Mouse (Mus musculus): ENCODE results near the gene Kcnn4. TPM values are rescaled to one million over a fixed set of nuclear protein-coding genes. Genes with fewer than 3 reads are reported as not detected.

Kcnn4 gene
- polyA plus RNA-seq, 1 experiment from 2014 or later, result 3.8 TPM

DNA sequence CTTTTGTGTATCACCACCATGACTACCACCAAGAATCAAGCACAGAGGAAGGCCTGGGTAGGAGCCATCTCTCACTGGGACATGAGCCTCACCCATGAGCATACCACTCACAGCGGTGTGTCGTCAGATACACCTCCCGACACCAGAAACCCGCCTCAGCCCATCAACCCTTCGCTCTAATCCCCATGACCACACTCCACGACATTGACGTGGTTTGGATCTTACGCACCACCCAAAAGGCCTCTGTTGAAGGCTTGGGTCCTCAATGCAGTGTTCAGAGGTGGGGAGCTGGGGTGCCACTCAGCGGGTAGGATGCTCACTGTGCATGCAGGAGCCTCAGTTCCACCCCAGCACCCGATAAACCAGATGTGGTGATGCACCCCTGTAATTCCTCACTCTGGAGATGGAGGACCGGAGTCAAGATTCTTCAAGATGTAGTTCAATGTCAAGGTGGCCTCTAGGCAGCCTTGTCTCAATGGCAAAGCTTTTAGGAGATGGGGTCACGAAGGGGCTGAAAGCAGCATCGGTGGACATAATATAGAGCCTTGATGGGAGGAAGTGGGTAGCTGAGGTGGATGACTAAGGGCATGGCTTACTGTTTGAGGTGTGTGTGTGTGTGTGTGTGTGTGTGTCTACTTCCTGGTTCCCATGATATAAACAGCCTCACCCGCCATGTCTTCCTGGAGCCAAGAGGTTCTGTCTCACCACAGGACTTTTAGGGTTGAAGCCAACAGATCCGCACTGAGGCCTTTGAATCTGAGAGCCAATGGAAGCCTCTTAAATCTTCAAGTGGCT lies 60.7 kb downstream of the Kcnn4 start:
- H3K27me3 ChIP-seq (ENCODE audit: control insufficient read depth, insufficient read depth, low read length), result peaks cover 6% of the 10 kb centered on the region; the same call in 1 of the 2 replicates
- no peaks in the 10 kb centered on the region for H3K36me3 ChIP-seq (ENCODE audit: control insufficient read depth, insufficient read depth, low read length)
- H3K4me1 ChIP-seq (ENCODE audit: control insufficient read depth, insufficient read depth, low read length), result no peaks in the 10 kb centered on the region
- ATAC-seq (ENCODE audit: insufficient read depth, low FRiP score, low TSS enrichment) (no peak), DNase-seq (ENCODE audit: low spot score) (no peak)
- H3K9ac ChIP-seq (ENCODE audit: low read length), result no peak overlapping the region
- H3K4me2 ChIP-seq (ENCODE audit: low read depth), result no peak overlapping the region
- H3K27ac ChIP-seq (ENCODE audit: low read depth, low read length), result no peak overlapping the region
- H3K9me3 ChIP-seq (ENCODE audit: control insufficient read depth, low read length), result no peaks in the 10 kb centered on the region
- no peak overlapping the region for H3K4me3 ChIP-seq (ENCODE audit: low read depth, low read length)
- 92% methylated on average over 15 of the region's 15 CpGs for WGBS

GRCm38 (mm10) chr7:24431713-24432112 lies 61.6 kb downstream of the Kcnn4 start:
- H3K4me3 ChIP-seq (ENCODE audit: low read depth, low read length), result no peak overlapping the region
- 75% methylated on average over 11 of the region's 11 CpGs for WGBS

DNA sequence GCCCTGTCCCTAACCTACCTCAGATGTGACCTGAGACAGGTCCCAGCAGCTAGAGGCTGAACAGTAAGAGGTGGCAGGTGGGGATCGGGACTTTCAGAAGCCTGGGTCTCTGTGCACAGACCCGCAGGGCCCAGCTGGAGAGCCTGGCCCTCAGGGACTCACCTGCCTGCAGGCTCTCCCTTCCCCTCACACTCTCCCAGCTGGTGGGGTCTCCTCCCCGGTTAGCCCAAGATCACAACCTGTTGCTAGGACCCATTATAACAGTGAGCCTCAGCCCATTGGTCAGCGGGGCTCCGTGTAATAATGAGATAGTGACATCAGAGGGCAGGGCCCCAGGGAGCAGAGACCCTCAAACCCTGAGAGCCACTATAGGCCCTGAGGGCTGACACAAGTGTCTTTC lies 65.2 kb downstream of the Kcnn4 start:
- no peak overlapping the region for H3K9ac ChIP-seq (ENCODE audit: low read length)
- no peaks in the 10 kb centered on the region for H3K36me3 ChIP-seq (ENCODE audit: control insufficient read depth, insufficient read depth, low read length)
- H3K27ac ChIP-seq (ENCODE audit: low read depth, low read length), result no peak overlapping the region
- no peaks in the 10 kb centered on the region for H3K4me1 ChIP-seq (ENCODE audit: control insufficient read depth, insufficient read depth, low read length)
- no peak overlapping the region for H3K4me3 ChIP-seq (ENCODE audit: low read depth, low read length)
- DNase-seq (ENCODE audit: low spot score) (no peak), ATAC-seq (ENCODE audit: insufficient read depth, low FRiP score, low TSS enrichment) (no peak)
- H3K4me2 ChIP-seq (ENCODE audit: low read depth), result no peak overlapping the region
- 71% methylated on average over 5 of the region's 5 CpGs for WGBS
- peaks cover 6% of the 10 kb centered on the region; the same call in 1 of the 2 replicates for H3K27me3 ChIP-seq (ENCODE audit: control insufficient read depth, insufficient read depth, low read length)
- H3K9me3 ChIP-seq (ENCODE audit: control insufficient read depth, low read length), result no peaks in the 10 kb centered on the region

More at GRCm38 (mm10) chr7:24431713-24432112, 61.6 kb downstream of the Kcnn4 start:
- no peaks in the 10 kb centered on the region for H3K9me3 ChIP-seq (ENCODE audit: control insufficient read depth, low read length)
- H3K4me1 ChIP-seq (ENCODE audit: control insufficient read depth, insufficient read depth, low read length), result no peaks in the 10 kb centered on the region
- H3K9ac ChIP-seq (ENCODE audit: low read length), result no peak overlapping the region
- H3K4me2 ChIP-seq (ENCODE audit: low read depth), result no peak overlapping the region
- H3K36me3 ChIP-seq (ENCODE audit: control insufficient read depth, insufficient read depth, low read length), result no peaks in the 10 kb centered on the region
- peaks cover 6% of the 10 kb centered on the region; the same call in 1 of the 2 replicates for H3K27me3 ChIP-seq (ENCODE audit: control insufficient read depth, insufficient read depth, low read length)
- no peak for ATAC-seq (ENCODE audit: insufficient read depth, low FRiP score, low TSS enrichment)
- H3K27ac ChIP-seq (ENCODE audit: low read depth, low read length), result no peak overlapping the region
- DNase-seq (ENCODE audit: low spot score), result no peak

Small RNA genes lying within 50 kb of the gene (microRNA-seq; reads per million reads assigned to microRNA genes)
- gene Gm27592, result not detected

Other genes starting within 250 kb of the Kcnn4 start
- gene Zfp235, start 236.1 kb upstream of the Kcnn4 start, polyA plus RNA-seq (2014; fragmentation: Nextera tagmentation; extraction: Ambion mirVana), result 16.9 and 20.8 TPM in 2 replicates
- 3.8 and 4.3 TPM in 2 replicates for gene Zfp114, start 195.2 kb upstream of the Kcnn4 start, polyA plus RNA-seq (2014; fragmentation: Nextera tagmentation; extraction: Ambion mirVana)
- 11.1 and 12.4 TPM in 2 replicates for gene Zfp111, start 158.8 kb upstream of the Kcnn4 start, polyA plus RNA-seq (2014; fragmentation: Nextera tagmentation; extraction: Ambion mirVana)
- gene Zfp109, start 132.7 kb upstream of the Kcnn4 start, polyA plus RNA-seq (2014; fragmentation: Nextera tagmentation; extraction: Ambion mirVana), result 4.8 and 5.5 TPM in 2 replicates
- 3.4 and 3.7 TPM in 2 replicates for gene Zfp108, start 115.5 kb upstream of the Kcnn4 start, polyA plus RNA-seq (2014; fragmentation: Nextera tagmentation; extraction: Ambion mirVana)
- 8.1 and 9.2 TPM in 2 replicates for gene Zfp93, start 99.8 kb upstream of the Kcnn4 start, polyA plus RNA-seq (2014; fragmentation: Nextera tagmentation; extraction: Ambion mirVana)
- gene Zfp61, start 69.0 kb upstream of the Kcnn4 start, polyA plus RNA-seq (2014; fragmentation: Nextera tagmentation; extraction: Ambion mirVana), result 34.4 and 40.9 TPM in 2 replicates
- gene Zfp94, start 53.6 kb upstream of the Kcnn4 start, polyA plus RNA-seq (2014; fragmentation: Nextera tagmentation; extraction: Ambion mirVana), result 12.2 and 16.5 TPM in 2 replicates
- gene Tescl, start 36.3 kb upstream of the Kcnn4 start, polyA plus RNA-seq (2014; fragmentation: Nextera tagmentation; extraction: Ambion mirVana), result not detected in 2 replicates
- gene Lypd5, start 21.1 kb upstream of the Kcnn4 start, polyA plus RNA-seq (2014; fragmentation: Nextera tagmentation; extraction: Ambion mirVana), result not detected in 2 replicates
- gene Smg9, start 29.4 kb downstream of the Kcnn4 start, polyA plus RNA-seq (2014; fragmentation: Nextera tagmentation; extraction: Ambion mirVana), result 21.8 and 27.3 TPM in 2 replicates
- gene Irgc1, start 82.0 kb downstream of the Kcnn4 start, polyA plus RNA-seq (2014; fragmentation: Nextera tagmentation; extraction: Ambion mirVana), result not detected in 2 replicates
- 1.5 and 2.2 TPM in 2 replicates for gene Plaur, start 92.2 kb downstream of the Kcnn4 start, polyA plus RNA-seq (2014; fragmentation: Nextera tagmentation; extraction: Ambion mirVana)
- 6.9 and 8.1 TPM in 2 replicates for gene Cadm4, start 111.8 kb downstream of the Kcnn4 start, polyA plus RNA-seq (2014; fragmentation: Nextera tagmentation; extraction: Ambion mirVana)
- 69.2 and 79.1 TPM in 2 replicates for gene Zfp428, start 136.7 kb downstream of the Kcnn4 start, polyA plus RNA-seq (2014; fragmentation: Nextera tagmentation; extraction: Ambion mirVana)
- 0.50 and 0.70 TPM in 2 replicates for gene AC161166.1, start 142.2 kb downstream of the Kcnn4 start, polyA plus RNA-seq (2014; fragmentation: Nextera tagmentation; extraction: Ambion mirVana)
- gene Irgq, start 160.4 kb downstream of the Kcnn4 start, polyA plus RNA-seq (2014; fragmentation: Nextera tagmentation; extraction: Ambion mirVana), result 16.4 and 19.1 TPM in 2 replicates
- not detected in 2 replicates for gene Pinlyp, start 175.9 kb downstream of the Kcnn4 start, polyA plus RNA-seq (2014; fragmentation: Nextera tagmentation; extraction: Ambion mirVana)
- gene Xrcc1, start 176.0 kb downstream of the Kcnn4 start, polyA plus RNA-seq (2014; fragmentation: Nextera tagmentation; extraction: Ambion mirVana), result 100 and 120 TPM in 2 replicates
- gene Ethe1, start 217.3 kb downstream of the Kcnn4 start, polyA plus RNA-seq (2014; fragmentation: Nextera tagmentation; extraction: Ambion mirVana), result 23.4 and 23.5 TPM in 2 replicates
- 1.7 and 2.1 TPM in 2 replicates for gene Zfp575, start 217.4 kb downstream of the Kcnn4 start, polyA plus RNA-seq (2014; fragmentation: Nextera tagmentation; extraction: Ambion mirVana)
- gene Phldb3, start 240.5 kb downstream of the Kcnn4 start, polyA plus RNA-seq (2014; fragmentation: Nextera tagmentation; extraction: Ambion mirVana), result 0.11 TPM in 1 of 2 replicates, not detected in the other

Data from neural tube, embryonic 11.5 days (tissue).